Mouse (Mus musculus): Measurements from ENCODE around the gene B4galt1. TPM values are rescaled to one million over a fixed set of nuclear protein-coding genes. Genes with fewer than 3 reads are reported as not detected.

The B4galt1 gene
- polyA plus RNA-seq, 1 experiment from 2014 or later, result 50.1 TPM

DNA sequence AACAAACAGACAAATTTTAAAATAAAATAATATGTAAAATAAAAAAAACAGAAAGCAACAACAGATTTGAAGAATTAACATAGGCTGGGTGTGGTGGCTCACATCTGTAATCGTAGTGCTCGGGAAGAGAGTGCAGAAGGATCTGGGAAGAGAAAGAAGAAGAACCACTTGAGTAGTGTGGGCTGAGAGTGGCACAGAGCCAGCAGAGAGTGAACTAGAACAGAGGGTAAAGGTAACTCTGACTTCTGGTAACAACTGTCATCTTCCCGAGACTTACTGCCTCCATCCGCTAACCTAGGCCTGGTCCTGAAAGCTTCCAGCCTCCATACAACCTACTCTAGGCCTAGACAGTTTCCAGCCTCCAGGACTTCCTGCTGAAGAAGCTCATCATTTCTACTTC lies 62.6 kb downstream of the B4galt1 start:
- H3K36me3 ChIP-seq (ENCODE audit: control insufficient read depth, insufficient read depth, low read length), result no peaks in the 10 kb centered on the region
- H3K9ac ChIP-seq (ENCODE audit: low read length), result no peak overlapping the region
- no peak overlapping the region for H3K4me2 ChIP-seq (ENCODE audit: low read depth, low read length)
- no peaks in the 10 kb centered on the region for H3K27me3 ChIP-seq (ENCODE audit: control insufficient read depth, insufficient read depth, low read length)
- WGBS, result 81% methylated on average over 4 of the region's 4 CpGs
- no peak overlapping the region for H3K27ac ChIP-seq (ENCODE audit: low read length)
- H3K9me3 ChIP-seq (replicated peaks; ENCODE audit: control insufficient read depth, low read length), result 0 out of 2 replicates have a peak, but pooled peaks cover 2% of the 10 kb centered on the region
- no peak for ATAC-seq (ENCODE audit: insufficient read depth, low FRiP score)
- no peaks in the 10 kb centered on the region for H3K4me1 ChIP-seq (ENCODE audit: control insufficient read depth, insufficient read depth, low read length)
- H3K4me3 ChIP-seq (replicated peaks; ENCODE audit: low read length), result no peak overlapping the region

DNA sequence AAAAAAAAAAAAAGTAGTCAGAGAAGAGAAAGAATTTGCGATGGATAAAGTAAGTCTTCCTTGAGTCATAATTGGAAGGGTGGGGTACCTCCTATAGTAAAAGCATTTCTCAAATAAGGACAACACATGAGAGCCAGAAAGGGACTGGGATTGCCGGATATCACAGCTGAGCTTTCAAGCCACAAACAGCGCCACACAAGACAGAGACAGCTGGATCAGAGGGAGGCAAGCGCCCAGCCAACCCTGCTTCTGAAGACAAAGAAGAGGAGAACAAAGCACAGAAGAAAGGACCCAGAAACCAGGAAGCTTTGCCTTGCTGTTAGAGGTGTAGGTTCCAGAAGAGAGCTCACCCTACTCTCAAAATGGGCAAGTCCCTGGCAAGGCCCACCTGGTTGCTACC lies 67.2 kb downstream of the B4galt1 start:
- Histone ChIP-seq H3K27ac (ENCODE audit: low read length) (no peak overlapping the region), H3K9me3 (replicated peaks; ENCODE audit: control insufficient read depth, low read length) (no peaks in the 10 kb centered on the region), H3K4me1 (ENCODE audit: control insufficient read depth, insufficient read depth, low read length) (peaks cover 6% of the 10 kb centered on the region; the same call in 1 of the 2 replicates), H3K9ac (ENCODE audit: low read length) (no peak overlapping the region), H3K4me2 (ENCODE audit: low read depth, low read length) (no peak overlapping the region), H3K27me3 (ENCODE audit: control insufficient read depth, insufficient read depth, low read length) (no peaks in the 10 kb centered on the region), H3K4me3 (replicated peaks; ENCODE audit: low read length) (no peak overlapping the region), H3K36me3 (ENCODE audit: control insufficient read depth, insufficient read depth, low read length) (no peaks in the 10 kb centered on the region)
- WGBS, result 81% methylated on average over 4 of the region's 4 CpGs
- ATAC-seq (ENCODE audit: insufficient read depth, low FRiP score), result no peak

DNA sequence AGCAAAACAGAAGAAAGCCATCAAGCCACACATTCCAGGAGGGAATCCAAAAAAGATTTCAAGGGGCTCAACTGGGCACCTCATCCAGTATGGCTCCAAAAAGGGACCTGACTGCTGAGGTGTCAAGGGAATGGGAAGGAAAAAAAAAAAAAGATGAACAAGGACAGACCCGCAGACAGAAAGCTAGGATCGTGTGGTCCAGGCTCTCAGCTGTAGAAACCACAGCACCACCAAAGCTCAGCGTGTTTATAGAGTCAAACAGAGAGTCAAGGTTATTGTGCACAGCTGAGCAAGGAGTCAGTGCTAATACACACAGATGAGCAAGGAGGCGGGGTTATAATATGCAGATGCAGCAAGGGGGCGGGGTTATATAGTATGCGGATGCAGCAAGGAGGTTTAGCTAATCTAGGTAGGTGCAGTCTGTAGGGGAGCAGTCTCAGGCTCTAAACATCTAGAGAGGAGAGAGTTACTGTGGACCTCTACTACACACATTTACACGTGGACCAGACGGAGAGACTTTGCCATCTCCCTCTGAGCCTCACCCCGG lies 68.1 kb downstream of the B4galt1 start:
- Histone ChIP-seq H3K9me3 (replicated peaks; ENCODE audit: control insufficient read depth, low read length) (no peaks in the 10 kb centered on the region), H3K27me3 (ENCODE audit: control insufficient read depth, insufficient read depth, low read length) (no peaks in the 10 kb centered on the region), H3K36me3 (ENCODE audit: control insufficient read depth, insufficient read depth, low read length) (no peaks in the 10 kb centered on the region), H3K27ac (ENCODE audit: low read length) (no peak overlapping the region), H3K4me2 (ENCODE audit: low read depth, low read length) (no peak overlapping the region), H3K4me1 (ENCODE audit: control insufficient read depth, insufficient read depth, low read length) (peaks cover 11% of the 10 kb centered on the region; the same call in 1 of the 2 replicates), H3K4me3 (replicated peaks; ENCODE audit: low read length) (no peak overlapping the region), H3K9ac (ENCODE audit: low read length) (no peak overlapping the region)
- WGBS, result 72% methylated on average over 9 of the region's 9 CpGs
- no peak for ATAC-seq (ENCODE audit: insufficient read depth, low FRiP score)

DNA sequence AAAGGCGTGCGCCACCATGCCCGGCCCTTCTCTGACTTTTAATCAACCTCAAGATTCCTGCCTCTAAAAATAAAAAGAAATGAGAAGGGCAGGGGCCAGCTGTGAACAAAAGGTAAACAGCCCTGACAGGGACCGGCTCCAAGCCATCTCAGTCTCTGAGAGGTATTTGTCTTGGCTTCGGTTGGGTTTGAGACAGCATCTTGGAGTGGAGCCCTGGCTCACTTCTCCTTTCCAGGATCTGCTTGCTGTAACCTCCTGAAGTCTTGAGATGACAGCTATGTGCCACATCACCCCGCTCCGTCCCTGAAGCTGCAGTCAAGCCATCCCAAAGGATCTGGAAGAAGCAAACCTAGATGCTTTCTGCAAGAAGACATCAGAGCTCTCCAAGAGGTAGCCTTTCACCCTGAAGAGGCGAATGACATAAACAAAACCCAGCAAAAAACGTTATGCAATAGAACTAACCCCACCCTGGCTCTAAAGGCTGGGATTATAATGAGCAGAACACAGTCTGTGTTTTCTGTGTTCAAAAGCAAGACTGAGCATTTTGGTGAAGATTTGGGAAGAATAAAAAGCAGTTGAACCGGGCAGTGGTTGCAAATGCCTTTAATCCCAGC lies 69.1 kb downstream of the B4galt1 start:
- Histone ChIP-seq H3K27ac (ENCODE audit: low read length) (peak overlapping the region; percentile 0; the same call in 1 of the 2 replicates), H3K4me1 (ENCODE audit: control insufficient read depth, insufficient read depth, low read length) (peaks cover 11% of the 10 kb centered on the region; the same call in 1 of the 2 replicates), H3K4me2 (ENCODE audit: low read depth, low read length) (no peak overlapping the region), H3K4me3 (replicated peaks; ENCODE audit: low read length) (no peak overlapping the region), H3K9ac (ENCODE audit: low read length) (no peak overlapping the region), H3K36me3 (ENCODE audit: control insufficient read depth, insufficient read depth, low read length) (no peaks in the 10 kb centered on the region), H3K27me3 (ENCODE audit: control insufficient read depth, insufficient read depth, low read length) (no peaks in the 10 kb centered on the region), H3K9me3 (replicated peaks; ENCODE audit: control insufficient read depth, low read length) (no peaks in the 10 kb centered on the region)
- WGBS, result 52% methylated on average over 10 of the region's 10 CpGs
- peak; percentile 33; the same call in 1 of the 2 replicates for ATAC-seq (ENCODE audit: insufficient read depth, low FRiP score)

DNA sequence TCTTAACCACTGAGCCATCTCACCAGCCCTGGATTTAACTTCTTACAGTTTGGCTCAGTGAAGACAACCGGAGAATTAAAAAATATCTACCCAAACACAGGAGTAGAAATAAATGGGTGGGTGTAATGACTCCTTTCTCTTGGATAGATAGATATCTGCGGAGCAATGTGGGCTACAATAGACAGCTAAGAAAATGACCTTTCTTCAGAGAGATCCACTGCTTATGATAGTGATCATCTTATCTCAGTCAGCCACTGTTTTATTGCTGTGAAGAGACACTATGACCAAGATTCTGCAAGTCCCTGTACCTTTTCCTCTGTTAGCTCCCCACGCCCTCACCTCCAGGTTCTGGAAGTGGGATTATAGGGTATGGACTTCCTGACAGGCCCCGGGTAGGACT lies 70.8 kb downstream of the B4galt1 start:
- ATAC-seq (ENCODE audit: insufficient read depth, low FRiP score), result no peak
- H3K4me2 ChIP-seq (ENCODE audit: low read depth, low read length), result no peak overlapping the region
- H3K4me1 ChIP-seq (ENCODE audit: control insufficient read depth, insufficient read depth, low read length), result peaks cover 11% of the 10 kb centered on the region; the same call in 1 of the 2 replicates
- H3K9me3 ChIP-seq (replicated peaks; ENCODE audit: control insufficient read depth, low read length), result no peaks in the 10 kb centered on the region
- H3K27ac ChIP-seq (ENCODE audit: low read length), result no peak overlapping the region
- H3K4me3 ChIP-seq (replicated peaks; ENCODE audit: low read length), result no peak overlapping the region
- H3K36me3 ChIP-seq (ENCODE audit: control insufficient read depth, insufficient read depth, low read length), result no peaks in the 10 kb centered on the region
- H3K27me3 ChIP-seq (ENCODE audit: control insufficient read depth, insufficient read depth, low read length), result no peaks in the 10 kb centered on the region
- H3K9ac ChIP-seq (ENCODE audit: low read length), result no peak overlapping the region
- WGBS, result 86% methylated on average over 4 of the region's 4 CpGs

DNA sequence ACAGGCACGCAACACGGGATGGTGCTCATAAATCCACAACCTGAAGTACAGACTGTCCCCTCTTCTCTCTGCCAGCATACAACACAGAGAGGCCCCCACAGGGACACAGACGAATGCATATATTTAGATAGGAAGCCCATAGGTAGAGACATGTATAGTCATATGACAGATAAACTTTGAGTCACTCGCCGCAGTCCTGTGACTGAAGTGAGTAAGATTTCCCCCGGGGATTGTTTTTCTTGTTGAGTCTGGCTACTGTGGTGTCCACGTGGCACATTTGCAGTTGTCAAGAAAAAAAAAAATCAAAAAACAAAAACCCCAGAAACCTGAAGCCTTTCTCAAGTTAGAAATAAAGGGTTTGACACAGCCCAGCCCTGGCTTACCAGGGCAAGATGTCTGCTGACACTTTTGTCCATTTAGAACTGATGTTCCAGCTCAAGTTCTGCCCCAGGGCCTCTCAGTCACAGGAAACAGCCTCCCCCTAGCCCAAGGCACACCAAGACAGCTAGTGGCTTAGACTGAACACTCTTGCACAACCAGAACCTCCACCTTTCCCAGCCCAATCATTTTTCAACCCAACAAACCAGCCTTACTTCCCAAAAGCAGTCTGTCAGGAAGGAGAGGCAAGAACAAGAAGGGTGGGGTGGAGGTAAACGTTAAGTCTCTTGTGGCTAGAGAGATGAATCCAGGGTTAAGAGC lies 71.9 kb downstream of the B4galt1 start:
- Histone ChIP-seq H3K36me3 (ENCODE audit: control insufficient read depth, insufficient read depth, low read length) (no peaks in the 10 kb centered on the region), H3K4me1 (ENCODE audit: control insufficient read depth, insufficient read depth, low read length) (peaks cover 11% of the 10 kb centered on the region; the same call in 1 of the 2 replicates), H3K9me3 (replicated peaks; ENCODE audit: control insufficient read depth, low read length) (no peaks in the 10 kb centered on the region), H3K27ac (ENCODE audit: low read length) (peak overlapping the region; percentile 37), H3K27me3 (ENCODE audit: control insufficient read depth, insufficient read depth, low read length) (no peaks in the 10 kb centered on the region), H3K4me2 (ENCODE audit: low read depth, low read length) (no peak overlapping the region), H3K9ac (ENCODE audit: low read length) (no peak overlapping the region), H3K4me3 (replicated peaks; ENCODE audit: low read length) (no peak overlapping the region)
- ATAC-seq (ENCODE audit: insufficient read depth, low FRiP score), result no peak
- WGBS, result 45% methylated on average over 8 of the region's 8 CpGs

DNA sequence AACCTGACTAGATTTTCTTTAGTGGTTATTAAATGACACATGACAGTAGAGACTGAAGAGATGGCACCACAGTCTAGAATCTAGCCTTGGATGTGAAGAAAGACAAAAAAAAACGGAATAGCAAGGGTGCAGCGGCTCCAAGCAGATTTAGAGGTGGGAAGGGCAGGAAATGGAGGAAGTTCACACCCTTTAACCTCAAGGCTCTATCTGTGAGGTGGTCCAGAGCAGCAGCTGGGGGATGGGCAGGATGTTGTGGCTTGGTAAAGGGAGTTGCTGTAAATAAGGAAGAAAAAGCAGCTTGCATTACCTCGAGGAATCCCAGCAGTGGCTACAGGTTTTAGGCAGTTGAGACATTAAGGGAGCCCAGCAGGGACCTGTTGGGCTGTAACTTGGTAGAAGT lies 72.7 kb downstream of the B4galt1 start:
- H3K4me2 ChIP-seq (ENCODE audit: low read depth, low read length), result no peak overlapping the region

DNA sequence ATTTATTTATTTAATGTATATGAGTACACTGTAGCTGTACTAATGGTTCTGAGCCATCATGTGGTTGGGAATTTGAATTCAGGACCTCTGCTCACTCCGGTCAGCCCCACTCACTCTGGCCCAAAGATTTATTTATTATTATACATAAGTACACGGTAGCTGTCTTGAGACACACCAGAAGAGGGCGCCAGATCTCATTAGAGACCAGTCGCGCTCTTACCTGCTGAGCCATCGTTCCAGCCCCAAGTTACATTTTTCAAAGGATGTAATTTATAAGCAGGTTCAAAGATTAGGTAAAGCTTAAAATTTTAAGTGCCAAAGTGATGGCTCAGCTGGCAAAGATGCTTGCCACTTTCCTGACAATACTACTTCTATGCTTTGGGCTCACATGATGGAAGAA lies 75.1 kb downstream of the B4galt1 start:
- no peak overlapping the region for H3K4me3 ChIP-seq (replicated peaks; ENCODE audit: low read length)
- H3K36me3 ChIP-seq (ENCODE audit: control insufficient read depth, insufficient read depth, low read length), result no peaks in the 10 kb centered on the region
- H3K9me3 ChIP-seq (replicated peaks; ENCODE audit: control insufficient read depth, low read length), result no peaks in the 10 kb centered on the region
- 78% methylated on average over 6 of the region's 6 CpGs for WGBS
- H3K4me1 ChIP-seq (ENCODE audit: control insufficient read depth, insufficient read depth, low read length), result peaks cover 23% of the 10 kb centered on the region
- H3K9ac ChIP-seq (ENCODE audit: low read length), result no peak overlapping the region
- ATAC-seq (ENCODE audit: insufficient read depth, low FRiP score), result no peak
- H3K27ac ChIP-seq (ENCODE audit: low read length), result no peak overlapping the region
- no peak overlapping the region for H3K4me2 ChIP-seq (ENCODE audit: low read depth, low read length)
- no peaks in the 10 kb centered on the region for H3K27me3 ChIP-seq (ENCODE audit: control insufficient read depth, insufficient read depth, low read length)

More for the DNA sequence above, 72.7 kb downstream of the B4galt1 start:
- Histone ChIP-seq H3K4me1 (ENCODE audit: control insufficient read depth, insufficient read depth, low read length) (peaks cover 11% of the 10 kb centered on the region; the same call in 1 of the 2 replicates), H3K27ac (ENCODE audit: low read length) (no peak overlapping the region), H3K27me3 (ENCODE audit: control insufficient read depth, insufficient read depth, low read length) (no peaks in the 10 kb centered on the region), H3K4me3 (replicated peaks; ENCODE audit: low read length) (no peak overlapping the region), H3K36me3 (ENCODE audit: control insufficient read depth, insufficient read depth, low read length) (no peaks in the 10 kb centered on the region), H3K9me3 (replicated peaks; ENCODE audit: control insufficient read depth, low read length) (no peaks in the 10 kb centered on the region), H3K9ac (ENCODE audit: low read length) (no peak overlapping the region)
- WGBS, result 22% methylated on average over 3 of the region's 3 CpGs
- ATAC-seq (ENCODE audit: insufficient read depth, low FRiP score), result no peak

DNA sequence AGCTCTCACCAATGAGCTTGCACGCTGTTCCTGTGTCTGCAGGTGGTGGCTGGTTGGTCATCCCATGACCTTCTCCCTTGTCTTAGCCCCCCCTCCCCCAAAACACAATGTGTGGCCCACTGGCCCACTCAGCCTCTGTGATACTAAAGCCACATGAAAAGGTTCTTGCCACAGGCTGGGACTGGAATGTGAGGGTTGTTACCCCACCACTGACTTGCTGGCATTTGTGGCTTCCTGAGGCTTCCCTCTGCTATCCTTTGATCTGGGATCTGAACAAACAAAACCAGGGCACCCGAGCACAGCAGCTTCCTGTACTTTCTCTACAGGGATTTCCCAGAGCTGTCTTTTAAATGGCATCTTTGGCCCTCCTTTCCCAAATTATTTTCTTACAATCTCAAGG lies 76.7 kb downstream of the B4galt1 start:
- H3K27me3 ChIP-seq (ENCODE audit: control insufficient read depth, insufficient read depth, low read length), result no peaks in the 10 kb centered on the region
- H3K9ac ChIP-seq (ENCODE audit: low read length), result no peak overlapping the region
- ATAC-seq (ENCODE audit: insufficient read depth, low FRiP score), result no peak
- no peak overlapping the region for H3K4me3 ChIP-seq (replicated peaks; ENCODE audit: low read length)
- H3K9me3 ChIP-seq (replicated peaks; ENCODE audit: control insufficient read depth, low read length), result no peaks in the 10 kb centered on the region
- H3K4me2 ChIP-seq (ENCODE audit: low read depth, low read length), result no peak overlapping the region
- no peaks in the 10 kb centered on the region for H3K36me3 ChIP-seq (ENCODE audit: control insufficient read depth, insufficient read depth, low read length)
- H3K4me1 ChIP-seq (ENCODE audit: control insufficient read depth, insufficient read depth, low read length), result peaks cover 22% of the 10 kb centered on the region
- 43% methylated on average over 2 of the region's 2 CpGs for WGBS
- no peak overlapping the region for H3K27ac ChIP-seq (ENCODE audit: low read length)
